Mouse (Mus musculus) forebrain, embryonic 13.5 days (tissue): ENCODE data around the gene Ndp. TPM values are rescaled to one million over a fixed set of nuclear protein-coding genes. Genes with fewer than 3 reads are reported as not detected.

Source experiments
- ATAC-seq: fragments of 200-750 bp; cut with Nextera tagmentation; 2 replicates; pipeline ENCODE4 v1.8.0; 2017
- H3K27ac ChIP-seq: fragments of 300-500 bp; sonication (generic); 2 replicates; pipeline ENCODE4 v1.5.1; 2015; ENCODE audit warnings: inconsistent platforms, mild to moderate bottlenecking, moderate library complexity
- H3K27me3 ChIP-seq: fragments of 300-500 bp; sonication (generic); 2 replicates; pipeline ENCODE4 v1.6.1; 2015; ENCODE audit warnings: mild to moderate bottlenecking, inconsistent platforms
- H3K36me3 ChIP-seq: fragments of 300-500 bp; sonication (generic); 2 replicates; pipeline ENCODE4 v1.6.1; 2015; ENCODE audit warnings: mild to moderate bottlenecking, inconsistent platforms; ENCODE audit not compliant: poor library complexity, severe bottlenecking
- H3K4me1 ChIP-seq: fragments of 300-500 bp; sonication (generic); 2 replicates; pipeline ENCODE4 v1.6.1; 2015; ENCODE audit warnings: inconsistent platforms
- H3K4me2 ChIP-seq: fragments of 300-500 bp; sonication (generic); 2 replicates; pipeline ENCODE4 v1.6.1; 2015; ENCODE audit warnings: inconsistent platforms, mild to moderate bottlenecking, moderate library complexity
- H3K4me3 ChIP-seq: fragments of 300-500 bp; sonication (generic); 2 replicates; pipeline ENCODE4 v1.5.1; 2015; ENCODE audit warnings: mild to moderate bottlenecking, inconsistent platforms
- H3K9ac ChIP-seq: fragments of 300-500 bp; sonication (generic); 2 replicates; pipeline ENCODE4 v1.6.1; 2015; ENCODE audit warnings: mild to moderate bottlenecking, inconsistent platforms
- H3K9me3 ChIP-seq: fragments of 300-500 bp; sonication (generic); replicated peaks from 2 replicates; pipeline ENCODE4 v1.6.1; 2016; ENCODE audit warnings: inconsistent platforms
- WGBS: fragments of 180-500 bp; shearing (Covaris S2); methylation state at CpG from one replicate; pipeline ENCODE4 v1.1.7; 2015; 5-methylcytosine and 5-hydroxymethylcytosine counted together
- polyA plus RNA-seq: library from polyadenylated mRNA; unstranded; fragments of >200 nt; fragmentation: Nextera tagmentation; extraction: Ambion mirVana; gene quantifications from 2 replicates; pipeline ENCODE4 v1.2.1, GENCODE M21; 2015

Ndp gene
- polyA plus RNA-seq, 1 experiment from 2014 or later: 5.7 TPM

DNA sequence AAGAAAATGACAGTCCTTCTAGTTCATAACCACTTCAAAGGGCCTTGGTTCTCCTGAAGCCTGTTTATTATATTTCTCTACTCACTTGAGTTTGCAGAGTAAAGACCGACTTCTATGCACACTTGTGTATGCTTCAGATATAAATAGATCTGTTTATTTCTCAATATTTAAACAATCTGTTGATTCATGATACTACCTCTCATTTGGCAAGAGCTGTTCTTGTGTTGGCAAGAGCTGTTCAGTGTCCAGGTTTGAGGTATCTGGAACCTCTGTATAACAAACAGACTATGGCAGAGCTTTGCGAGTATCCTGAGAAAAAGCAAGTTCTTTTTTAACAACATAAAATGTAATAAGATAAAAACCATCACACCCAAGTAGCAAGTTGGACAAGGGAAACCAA lies 65.5 kb downstream of the Ndp start:
- WGBS: 97% methylated on average over 2 of the region's 2 CpGs
- Histone ChIP-seq H3K27ac (no peak overlapping the region), H3K36me3 (no peaks in the 10 kb centered on the region), H3K4me2 (no peak overlapping the region), H3K9ac (no peak overlapping the region), H3K4me3 (no peak overlapping the region), H3K9me3 (no peaks in the 10 kb centered on the region), H3K27me3 (no peaks in the 10 kb centered on the region), H3K4me1 (no peaks in the 10 kb centered on the region)
- ATAC-seq: no peak

DNA sequence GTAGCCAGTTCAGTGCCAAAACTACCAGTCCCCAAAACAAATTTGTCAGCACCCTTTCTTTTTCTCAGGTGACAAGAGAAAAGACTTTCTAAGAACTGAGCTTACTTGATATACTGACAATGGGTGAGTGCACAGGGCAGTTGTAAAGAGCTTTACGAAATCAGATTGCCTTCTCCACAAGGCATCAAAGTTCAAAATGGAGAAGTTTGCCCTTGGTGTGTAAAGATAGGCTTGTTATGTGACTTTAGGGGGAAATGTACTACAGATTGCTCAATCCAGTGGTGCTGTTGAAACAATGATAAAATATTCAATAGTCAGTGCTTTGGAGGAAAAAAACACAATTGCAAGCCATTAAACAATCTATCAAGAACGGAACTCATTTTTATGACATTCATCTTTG lies 70.1 kb downstream of the Ndp start:
- Histone ChIP-seq H3K4me3 (no peak overlapping the region), H3K9ac (no peak overlapping the region), H3K27ac (no peak overlapping the region), H3K4me2 (no peak overlapping the region), H3K27me3 (no peaks in the 10 kb centered on the region), H3K4me1 (no peaks in the 10 kb centered on the region), H3K9me3 (no peaks in the 10 kb centered on the region), H3K36me3 (no peaks in the 10 kb centered on the region)
- WGBS: 84% methylated on average over 2 of the region's 2 CpGs
- ATAC-seq: no peak

DNA sequence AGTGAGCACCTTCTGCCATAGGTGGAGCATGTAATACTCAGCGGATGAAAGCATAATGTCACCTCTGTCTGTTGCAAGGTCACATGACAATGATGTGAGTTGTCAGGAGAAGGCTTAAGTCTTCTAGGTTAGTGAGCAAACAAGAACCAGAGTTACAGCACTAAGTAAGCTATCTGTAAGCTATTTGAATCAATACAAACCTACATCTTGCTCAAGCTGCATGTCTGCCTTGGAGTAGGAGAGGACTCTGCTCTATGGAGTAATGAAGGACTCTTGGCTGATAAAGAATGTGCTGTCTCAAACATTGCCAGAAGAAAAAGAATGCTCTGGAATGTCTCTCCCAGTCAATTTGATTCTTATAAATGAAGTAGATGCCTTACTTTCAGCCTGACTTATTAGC lies 74.3 kb downstream of the Ndp start:
- Histone ChIP-seq H3K9me3 (no peaks in the 10 kb centered on the region), H3K4me1 (no peaks in the 10 kb centered on the region), H3K27me3 (no peaks in the 10 kb centered on the region), H3K36me3 (no peaks in the 10 kb centered on the region), H3K4me2 (no peak overlapping the region), H3K9ac (no peak overlapping the region), H3K4me3 (no peak overlapping the region), H3K27ac (no peak overlapping the region)
- ATAC-seq: no peak
- 90% methylated on average over 1 of the region's 1 CpGs for WGBS

DNA sequence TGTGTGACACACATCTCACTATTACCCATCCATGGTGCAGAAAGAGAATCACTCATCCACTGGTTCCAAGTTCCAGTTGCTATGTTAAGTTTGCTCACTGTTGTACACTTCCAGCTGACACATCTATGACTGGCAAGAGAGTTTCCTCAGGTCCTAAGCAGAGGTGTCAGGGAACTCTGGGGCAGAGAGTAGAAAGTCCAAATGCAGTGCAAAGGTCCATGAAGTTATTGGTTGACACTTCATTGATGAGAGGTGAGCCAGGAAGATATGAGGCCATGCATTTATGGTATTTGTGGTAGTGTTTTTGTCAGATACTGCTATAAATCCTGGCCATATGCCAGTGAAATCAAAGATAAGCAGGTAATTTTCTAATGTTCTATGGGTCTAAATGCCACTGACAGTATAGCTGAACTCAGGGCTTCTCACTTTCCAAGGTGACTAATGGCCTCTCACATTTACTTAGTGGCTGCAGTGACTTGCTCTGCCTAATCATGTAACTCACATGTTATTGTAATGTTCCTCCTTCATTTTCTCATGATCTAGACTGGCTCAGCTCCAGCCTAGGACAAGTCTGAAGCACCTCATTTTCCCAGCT lies 75.0 kb downstream of the Ndp start:
- no peaks in the 10 kb centered on the region for H3K36me3 ChIP-seq
- H3K4me3 ChIP-seq: no peak overlapping the region
- H3K27me3 ChIP-seq: no peaks in the 10 kb centered on the region
- H3K9me3 ChIP-seq: no peaks in the 10 kb centered on the region
- H3K4me2 ChIP-seq: no peak overlapping the region
- no peak for ATAC-seq
- no peak overlapping the region for H3K27ac ChIP-seq
- no peaks in the 10 kb centered on the region for H3K4me1 ChIP-seq
- no peak overlapping the region for H3K9ac ChIP-seq

Other genes starting within 250 kb of the Ndp start
- gene Maob, start 94.4 kb downstream of the Ndp start, polyA plus RNA-seq: 1.6 and 1.7 TPM in 2 replicates